Mouse (Mus musculus): ENCODE data around the gene Nsf.

- no peak for TF ChIP-seq CTCF (conservative IDR thresholded peaks at IDR 0.05; ENCODE audit: low read length)
- TF ChIP-seq NANOG (IDR thresholded peaks at IDR 0.05; ENCODE audit: borderline replicate concordance, low read length), result no peak
- TF ChIP-seq POU5F1 (IDR thresholded peaks at IDR 0.05; ENCODE audit: borderline replicate concordance, low read length), result no peak
Observed at GRCm38 (mm10) chr11:103811246-103811645, 142.6 kb downstream of the Nsf start.

Data from E14TG2a.4 (cell line).